Mouse (Mus musculus) naive thymus-derived CD4-positive, alpha-beta T cell, adult 5 months (primary cell): ENCODE results near the gene 4930407I10Rik. TPM values are rescaled to one million over a fixed set of nuclear protein-coding genes. Genes with fewer than 3 reads are reported as not detected.

Experiments
- polyA plus RNA-seq: library from polyadenylated mRNA; unstranded; fragments of 100-300 nt; shearing (Covaris generic); gene quantifications from one replicate; pipeline ENCODE4 v1.2.1, GENCODE M21; 2017

4930407I10Rik gene
- not detected for polyA plus RNA-seq

GRCm38 (mm10) chr15:82058719-82059201 is at the start of gene 4930407I10Rik:
Gene 4930407I10Rik (plus strand): TSS chr15:82059151.

GRCm38 (mm10) chr15:82033762-82034161 is 25.2 kb upstream of the 4930407I10Rik start, which contains the start of gene Desi1:
Gene Desi1 (minus strand): TSS chr15:82033862.

DNA sequence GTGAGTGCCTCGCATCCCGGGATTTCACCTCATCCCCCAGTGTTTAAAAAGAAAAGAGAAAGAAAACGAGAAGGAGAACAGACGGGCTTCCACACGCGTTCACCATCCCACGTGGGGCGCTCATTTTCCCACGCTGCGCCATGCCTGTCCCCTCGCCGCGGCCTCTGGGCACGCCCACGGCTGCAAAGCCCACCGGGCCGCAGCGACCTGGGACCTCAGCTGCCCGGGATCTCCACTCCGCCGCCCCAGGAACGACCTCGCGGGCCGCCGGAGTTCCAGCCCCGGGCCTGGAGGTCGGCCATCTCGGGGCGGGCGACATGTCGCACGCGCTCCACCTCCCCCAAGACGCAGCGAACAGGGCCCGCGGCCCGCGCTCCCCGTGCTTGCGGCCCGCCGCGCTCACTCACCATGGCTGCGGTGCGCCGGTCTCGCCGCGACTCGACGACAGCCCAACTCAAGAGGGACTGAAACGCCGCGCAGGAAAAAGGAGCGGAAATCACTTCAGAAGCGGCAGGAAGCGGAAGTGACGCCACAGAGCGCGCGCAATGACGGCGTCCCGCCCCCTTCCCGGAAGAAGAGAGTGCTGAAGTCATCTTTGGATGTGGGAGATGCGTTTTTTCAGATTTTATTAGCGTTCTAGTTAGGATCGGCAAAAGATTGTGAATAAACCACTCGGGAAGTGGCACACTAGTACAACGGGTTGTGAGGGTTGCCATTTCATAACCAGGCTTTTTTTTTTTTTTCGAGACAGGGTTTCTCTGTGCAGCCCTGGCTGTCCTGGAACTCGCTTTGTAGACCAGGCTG is 11.7 kb upstream of the 4930407I10Rik start, which contains the start of gene Snu13:
Gene Snu13, minus strand, starts transcription at position 519 of the 804 bp plus-strand sequence.

GRCm38 (mm10) chr15:82069898-82070297 is 10.9 kb downstream of the 4930407I10Rik start, which contains the start of gene Mei1:
Gene Mei1 (plus strand): TSS chr15:82069996.

Other genes starting within 250 kb of the 4930407I10Rik start
- gene Tob2, start 200.4 kb upstream of the 4930407I10Rik start, polyA plus RNA-seq, result 235 TPM
- 76.0 TPM for gene Phf5a, start 187.2 kb upstream of the 4930407I10Rik start, polyA plus RNA-seq
- gene Aco2, start 186.8 kb upstream of the 4930407I10Rik start, polyA plus RNA-seq, result 132 TPM
- gene Polr3h, start 132.9 kb upstream of the 4930407I10Rik start, polyA plus RNA-seq, result 35.3 TPM
- gene Csdc2, start 122.4 kb upstream of the 4930407I10Rik start, polyA plus RNA-seq, result not detected
- 11.2 TPM for gene Pmm1, start 98.2 kb upstream of the 4930407I10Rik start, polyA plus RNA-seq
- gene 1700029P11Rik, start 78.6 kb upstream of the 4930407I10Rik start, polyA plus RNA-seq, result not detected
- 50.4 TPM for gene Xrcc6, start 71.3 kb upstream of the 4930407I10Rik start, polyA plus RNA-seq
- gene Desi1, start 25.3 kb upstream of the 4930407I10Rik start, polyA plus RNA-seq, result 30.8 TPM
- gene Snu13, start 11.6 kb upstream of the 4930407I10Rik start, polyA plus RNA-seq, result 162 TPM
- not detected for gene Mei1, start 10.8 kb downstream of the 4930407I10Rik start, polyA plus RNA-seq
- gene Ccdc134, start 68.8 kb downstream of the 4930407I10Rik start, polyA plus RNA-seq, result 36.0 TPM
- 196 TPM for gene Srebf2, start 88.0 kb downstream of the 4930407I10Rik start, polyA plus RNA-seq
- 0.44 TPM for gene Shisa8, start 153.7 kb downstream of the 4930407I10Rik start, polyA plus RNA-seq
- 0.77 TPM for gene Tnfrsf13c, start 165.2 kb downstream of the 4930407I10Rik start, polyA plus RNA-seq
- gene Cenpm, start 185.6 kb downstream of the 4930407I10Rik start, polyA plus RNA-seq, result 3.2 TPM
- gene 1500009C09Rik, start 193.2 kb downstream of the 4930407I10Rik start, polyA plus RNA-seq, result not detected
- not detected for gene Sept3, start 215.7 kb downstream of the 4930407I10Rik start, polyA plus RNA-seq
- not detected for gene Wbp2nl, start 239.8 kb downstream of the 4930407I10Rik start, polyA plus RNA-seq